ENCODE assay signal across 8 mouse cellular contexts in the genomic region with DNA sequence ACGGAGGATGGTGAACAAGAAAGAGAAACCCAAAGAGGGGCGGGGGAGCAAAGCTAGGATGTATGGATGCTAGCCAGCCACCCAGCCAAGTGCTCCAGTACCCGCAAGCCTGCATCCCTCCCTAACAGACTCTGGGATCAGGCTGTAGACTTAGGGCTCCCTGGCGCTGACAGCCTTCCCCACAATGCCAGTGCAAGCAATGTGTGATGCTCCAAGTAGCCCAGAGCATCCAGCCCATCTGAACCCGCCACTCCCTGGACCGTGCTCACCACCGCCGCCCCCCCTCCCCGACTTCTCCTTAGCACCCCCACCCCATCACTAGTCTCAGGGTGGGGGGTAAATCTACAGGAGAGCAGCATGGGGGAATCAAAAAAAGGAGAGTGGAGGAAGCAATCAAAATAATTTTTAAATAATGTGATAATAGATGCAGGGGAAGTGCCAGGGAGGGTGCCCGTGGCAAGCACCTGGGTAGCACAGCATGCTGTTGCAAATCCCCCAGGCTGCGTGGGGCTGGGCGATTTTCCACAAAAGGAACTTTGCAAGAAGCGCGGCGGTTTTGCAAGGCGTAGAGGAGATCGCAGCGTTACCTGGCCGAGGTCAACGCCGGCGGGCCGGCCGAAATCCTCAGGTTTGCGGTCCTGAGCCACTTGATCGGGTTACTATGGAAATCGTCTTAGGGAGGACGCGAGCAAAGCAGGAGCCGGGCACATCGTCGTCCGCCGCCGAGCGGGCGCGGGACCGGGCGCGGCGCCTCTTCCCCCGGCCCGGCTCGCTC. TPM values are rescaled to one million over a fixed set of nuclear protein-coding genes. Genes with fewer than 3 reads are reported as not detected.
DNase-seq lines count a peak whose midpoint lies in the region; ATAC-seq and TF ChIP-seq lines count a peak whose summit lies in the region.

No protein-coding gene starts in this region.

- no peaks in the 10 kb centered on the region for H3K9me3 ChIP-seq in forebrain, embryonic 15.5 days
- no peaks in the 10 kb centered on the region for H3K9me3 ChIP-seq in liver, embryonic 16.5 days (replicated peaks; ENCODE audit: control insufficient read depth, low read length)

- H3K4me3 ChIP-seq in forebrain, embryonic 15.5 days = peak overlapping the region; percentile 95
- H3K4me3 ChIP-seq in liver, embryonic 16.5 days (ENCODE audit: low read depth, low read length) = peak overlapping the region; percentile 53
- no peak overlapping the region for H3K4me3 ChIP-seq in thymus, adult 2 months (ENCODE audit: control insufficient read depth, insufficient read depth, low read length)

- WGBS in forebrain, embryonic 15.5 days = under 1% methylated on average over 44 of the region's 45 CpGs
- 2% methylated on average over 36 of the region's 45 CpGs for WGBS in liver, embryonic 16.5 days (ENCODE audit: insufficient replicate concordance)
- 3% methylated on average over 45 of the region's 45 CpGs for WGBS in thymus, adult 2 months

- peak overlapping the region; percentile 93 for H3K9ac ChIP-seq in forebrain, embryonic 15.5 days (replicated peaks)
- H3K9ac ChIP-seq in liver, embryonic 16.5 days (ENCODE audit: low read depth, low read length) = peak overlapping the region; percentile 31; the same call in 1 of the 2 replicates

- H3K27me3 ChIP-seq in forebrain, embryonic 15.5 days = no peaks in the 10 kb centered on the region
- peaks cover 27% of the 10 kb centered on the region for H3K27me3 ChIP-seq in liver, embryonic 16.5 days (ENCODE audit: control insufficient read depth, insufficient read depth, low read depth, low read length)
- no peaks in the 10 kb centered on the region; the same call in 1 of the 2 replicates for H3K27me3 ChIP-seq in thymus, adult 2 months (ENCODE audit: control insufficient read depth, insufficient read depth, low read length)

- H3K4me2 ChIP-seq in forebrain, embryonic 15.5 days (replicated peaks) = peak overlapping the region; percentile 92
- peak overlapping the region; percentile 63 for H3K4me2 ChIP-seq in liver, embryonic 16.5 days (ENCODE audit: low read depth, low read length)

- no peak for TF ChIP-seq POLR2A in thymus, adult 2 months (IDR thresholded peaks at IDR 0.05; ENCODE audit: control insufficient read depth, extremely low read depth, insufficient read depth, low read length, poor library complexity)

- H3K36me3 ChIP-seq in forebrain, embryonic 15.5 days = no peaks in the 10 kb centered on the region
- H3K36me3 ChIP-seq in liver, embryonic 16.5 days (ENCODE audit: control insufficient read depth, insufficient read depth) = no peaks in the 10 kb centered on the region
- no peaks in the 10 kb centered on the region for H3K36me3 ChIP-seq in thymus, adult 2 months (ENCODE audit: control insufficient read depth, insufficient read depth, low read length)

- DNase-seq in adrenal gland, postnatal 25 days = peak; percentile 1
- no peak for DNase-seq in adrenal gland, adult 8-10 months
- DNase-seq in cerebellum, adult 11-12 months = peak; percentile 61
- DNase-seq in kidney, postnatal 36 days = peak; percentile 2
- peak; percentile 54 to 55 for DNase-seq in right cerebral cortex, adult 2 months (ENCODE audit: low spot score in 2 of 2)
- DNase-seq in thymus, adult 2 months = no peak

- ATAC-seq in forebrain, embryonic 15.5 days (replicated peaks) = peak; percentile 91
- no peak for ATAC-seq in liver, embryonic 16.5 days (ENCODE audit: low read depth)

- peaks cover 30% of the 10 kb centered on the region for H3K4me1 ChIP-seq in forebrain, embryonic 15.5 days
- H3K4me1 ChIP-seq in liver, embryonic 16.5 days (ENCODE audit: control insufficient read depth, low read depth, low read length) = no peaks in the 10 kb centered on the region; the same call in 1 of the 2 replicates
- no peaks in the 10 kb centered on the region for H3K4me1 ChIP-seq in thymus, adult 2 months (replicated peaks; ENCODE audit: control insufficient read depth, insufficient read depth, low read length)

- peak overlapping the region; percentile 97 for H3K27ac ChIP-seq in forebrain, embryonic 15.5 days (replicated peaks)
- H3K27ac ChIP-seq in liver, embryonic 16.5 days (ENCODE audit: low read length) = no peak overlapping the region
- H3K27ac ChIP-seq in thymus, adult 2 months (ENCODE audit: control insufficient read depth, insufficient read depth, low read length) = no peak overlapping the region

- no peak for TF ChIP-seq CTCF in thymus, adult 2 months (IDR thresholded peaks at IDR 0.05; ENCODE audit: borderline replicate concordance, control insufficient read depth, extremely low read depth, insufficient read depth, low read length, poor library complexity)

RNA-seq across cellular contexts. Expression of gene Nav3, which starts 0.8 kb away (rescaled TPM):
- total RNA-seq in adrenal gland, postnatal 25 days (2021) = 3.9 and 5.0 TPM in 2 replicates
- total RNA-seq in adrenal gland, adult 8-10 months (2022) = 1 to 10 TPM; 1.2 to 5.4 (median 3.3) TPM
- 28.3 and 29.5 TPM in 2 replicates for polyA plus RNA-seq in forebrain, embryonic 15.5 days (2015; fragmentation: Nextera tagmentation; extraction: Ambion mirVana)
- polyA plus RNA-seq in liver, embryonic 16.5 days (2015; fragmentation: Nextera tagmentation; extraction: Ambion mirVana) = 0.07 and 0.14 TPM in 2 replicates
- 0.37 and 0.46 TPM in 2 replicates for polyA plus RNA-seq in thymus, adult 2 months (2012; rRNA removed)

Comparison
In these comparisons a context has a peak if more than half of its experiments do, and no peak if none do; other contexts are left out.
1. DNase-seq: peak in adrenal gland, postnatal 25 days (single experiment), cerebellum, adult 11-12 months (single experiment), kidney, postnatal 36 days (2 of 2) and right cerebral cortex, adult 2 months (2 of 2); none in adrenal gland, adult 8-10 months (single experiment) and thymus, adult 2 months (single experiment).
2. RNA of gene Nav3, which starts 0.8 kb away (polyA plus RNA-seq): 28.3 to 29.5 TPM in forebrain, embryonic 15.5 days; 0.37 to 0.46 TPM in thymus, adult 2 months and 0.07 to 0.14 TPM in liver, embryonic 16.5 days; every median in the first group is over 10 times any median in the second.